Mouse (Mus musculus) liver, embryonic 11.5 days (tissue): ENCODE data around the gene Smyd1. TPM values are rescaled to one million over a fixed set of nuclear protein-coding genes. Genes with fewer than 3 reads are reported as not detected.
A peak's percentile ranks its signal among the peaks of the same experiment; 100 is the strongest.

Experiments
- ATAC-seq: fragments of 200-750 bp; cut with Nextera tagmentation; replicated peaks from 2 replicates; pipeline ENCODE4 v1.8.0; 2017; ENCODE audit warnings: moderate number of reproducible peaks, mild to moderate bottlenecking, moderate TSS enrichment, moderate library complexity; ENCODE audit not compliant: low FRiP score
- DNase-seq: peaks from one replicate; pipeline ENCODE4 v3.0.0-alpha.2; 2017; ENCODE audit warnings: low spot score
- H3K27ac ChIP-seq: fragments of 300-500 bp; sonication (generic); 2 replicates; pipeline ENCODE4 v1.5.1; 2014; ENCODE audit warnings: mild to moderate bottlenecking, low read depth, low read length, control low read depth
- H3K27me3 ChIP-seq: fragments of 300-500 bp; sonication (generic); replicated peaks from 2 replicates; pipeline ENCODE4 v1.6.1; 2014; ENCODE audit warnings: low read length, mixed read lengths; ENCODE audit not compliant: control insufficient read depth, insufficient read depth
- H3K36me3 ChIP-seq: fragments of 300-500 bp; sonication (generic); 2 replicates; pipeline ENCODE4 v1.6.1; 2014; ENCODE audit warnings: mild to moderate bottlenecking, low read length, moderate library complexity, mixed read lengths; ENCODE audit not compliant: control insufficient read depth, insufficient read depth
- H3K4me1 ChIP-seq: fragments of 300-500 bp; sonication (generic); replicated peaks from 2 replicates; pipeline ENCODE4 v1.6.1; 2014; ENCODE audit warnings: low read length, mixed read lengths; ENCODE audit not compliant: control insufficient read depth, insufficient read depth
- H3K4me2 ChIP-seq: fragments of 300-500 bp; sonication (generic); 2 replicates; pipeline ENCODE4 v1.6.1; 2014; ENCODE audit warnings: mild to moderate bottlenecking, control low read depth, moderate library complexity
- H3K4me3 ChIP-seq: fragments of 300-500 bp; sonication (generic); 2 replicates; pipeline ENCODE4 v1.5.1; 2014; ENCODE audit warnings: low read depth, low read length, control low read depth
- H3K9ac ChIP-seq: fragments of 300-500 bp; sonication (generic); 2 replicates; pipeline ENCODE4 v1.6.1; 2014; ENCODE audit warnings: low read depth, low read length, control low read depth
- H3K9me3 ChIP-seq: fragments of 300-500 bp; sonication (generic); 2 replicates; pipeline ENCODE4 v1.6.1; 2016; ENCODE audit warnings: low read length, inconsistent platforms, mixed read lengths; ENCODE audit not compliant: control insufficient read depth
- WGBS: fragments of 180-500 bp; shearing (Covaris S2); extraction: QIAGEN DNeasy Blood & Tissue Kit; methylation state at CpG from one replicate; pipeline ENCODE4 v1.1.7; 2014; 5-methylcytosine and 5-hydroxymethylcytosine counted together
- polyA plus RNA-seq: library from polyadenylated mRNA; unstranded; fragments of >200 nt; fragmentation: Nextera tagmentation; extraction: Ambion mirVana; gene quantifications from 2 replicates; pipeline ENCODE4 v1.2.1, GENCODE M21; 2014

Smyd1 gene
- polyA plus RNA-seq, 1 experiment from 2014 or later, result 1.6 TPM

GRCm38 (mm10) chr6:71224184-71224943 lies 97.7 kb downstream of the Smyd1 start:
- ATAC-seq, result no peak
- H3K4me1 ChIP-seq, result 0 out of 2 replicates have a peak, but pooled peaks cover 4% of the 10 kb centered on the region
- DNase-seq, result no peak
- no peaks in the 10 kb centered on the region for H3K9me3 ChIP-seq
- no peaks in the 10 kb centered on the region; the same call in 1 of the 2 replicates for H3K27me3 ChIP-seq
- no peak overlapping the region for H3K27ac ChIP-seq
- no peak overlapping the region for H3K4me2 ChIP-seq
- no peaks in the 10 kb centered on the region for H3K36me3 ChIP-seq
- H3K9ac ChIP-seq, result no peak overlapping the region
- H3K4me3 ChIP-seq, result no peak overlapping the region
- WGBS, result 57% methylated on average over 3 of the region's 3 CpGs

- Histone ChIP-seq H3K27me3 (no peaks in the 10 kb centered on the region; the same call in 1 of the 2 replicates), H3K4me3 (no peak overlapping the region), H3K9ac (no peak overlapping the region), H3K36me3 (no peaks in the 10 kb centered on the region), H3K4me2 (no peak overlapping the region), H3K9me3 (no peaks in the 10 kb centered on the region), H3K27ac (no peak overlapping the region), H3K4me1 (0 out of 2 replicates have a peak, but pooled peaks cover 4% of the 10 kb centered on the region)
- WGBS, result 74% methylated on average over 4 of the region's 4 CpGs
- ATAC-seq, result no peak
- DNase-seq, result no peak
Observed at GRCm38 (mm10) chr6:71221501-71221900, 100.5 kb downstream of the Smyd1 start.

- H3K4me3 ChIP-seq, result no peak overlapping the region
- DNase-seq (no peak), ATAC-seq (no peak)
- no peak overlapping the region for H3K4me2 ChIP-seq
- H3K4me1 ChIP-seq, result no peaks in the 10 kb centered on the region
- 94% methylated on average over 3 of the region's 3 CpGs for WGBS
- H3K27me3 ChIP-seq, result no peaks in the 10 kb centered on the region
- H3K36me3 ChIP-seq, result no peaks in the 10 kb centered on the region
- H3K9ac ChIP-seq, result no peak overlapping the region
- H3K9me3 ChIP-seq, result no peaks in the 10 kb centered on the region
- no peak overlapping the region for H3K27ac ChIP-seq
Observed at GRCm38 (mm10) chr6:71212471-71212870, 109.6 kb downstream of the Smyd1 start.

- Histone ChIP-seq H3K4me3 (no peak overlapping the region), H3K4me2 (no peak overlapping the region), H3K27ac (no peak overlapping the region), H3K9ac (no peak overlapping the region), H3K36me3 (no peaks in the 10 kb centered on the region), H3K4me1 (no peaks in the 10 kb centered on the region), H3K27me3 (no peaks in the 10 kb centered on the region), H3K9me3 (no peaks in the 10 kb centered on the region)
- no peak for DNase-seq
- 55% methylated on average over 7 of the region's 7 CpGs for WGBS
- no peak for ATAC-seq
Observed at GRCm38 (mm10) chr6:71211917-71212316, 110.1 kb downstream of the Smyd1 start.

GRCm38 (mm10) chr6:71208691-71209090 lies 113.3 kb downstream of the Smyd1 start:
- Histone ChIP-seq H3K27me3 (no peaks in the 10 kb centered on the region), H3K4me2 (no peak overlapping the region), H3K4me3 (no peak overlapping the region), H3K27ac (no peak overlapping the region), H3K9ac (no peak overlapping the region), H3K4me1 (no peaks in the 10 kb centered on the region), H3K9me3 (no peaks in the 10 kb centered on the region), H3K36me3 (no peaks in the 10 kb centered on the region)
- ATAC-seq (no peak), DNase-seq (no peak)
- WGBS, result 74% methylated on average over 2 of the region's 2 CpGs

- DNase-seq, result no peak
- 83% methylated on average over 8 of the region's 8 CpGs for WGBS
Observed at GRCm38 (mm10) chr6:71204166-71204565, 117.9 kb downstream of the Smyd1 start.

GRCm38 (mm10) chr6:71203674-71204073 lies 118.4 kb downstream of the Smyd1 start:
- H3K9ac ChIP-seq, result no peak overlapping the region
- 75% methylated on average over 5 of the region's 5 CpGs for WGBS

More at GRCm38 (mm10) chr6:71204166-71204565, 117.9 kb downstream of the Smyd1 start:
- no peak overlapping the region for H3K27ac ChIP-seq
- no peak for ATAC-seq
- no peaks in the 10 kb centered on the region for H3K9me3 ChIP-seq
- no peaks in the 10 kb centered on the region for H3K27me3 ChIP-seq
- H3K4me3 ChIP-seq, result no peak overlapping the region
- H3K9ac ChIP-seq, result no peak overlapping the region
- H3K36me3 ChIP-seq, result no peaks in the 10 kb centered on the region
- H3K4me2 ChIP-seq, result no peak overlapping the region
- H3K4me1 ChIP-seq, result no peaks in the 10 kb centered on the region

GRCm38 (mm10) chr6:71201925-71202324 lies 120.1 kb downstream of the Smyd1 start:
- no peak for DNase-seq

More at GRCm38 (mm10) chr6:71203674-71204073, 118.4 kb downstream of the Smyd1 start:
- H3K4me3 ChIP-seq, result no peak overlapping the region
- DNase-seq (no peak), ATAC-seq (no peak)
- no peak overlapping the region for H3K4me2 ChIP-seq
- H3K27ac ChIP-seq, result no peak overlapping the region
- no peaks in the 10 kb centered on the region for H3K36me3 ChIP-seq
- no peaks in the 10 kb centered on the region for H3K9me3 ChIP-seq
- H3K4me1 ChIP-seq, result no peaks in the 10 kb centered on the region
- H3K27me3 ChIP-seq, result no peaks in the 10 kb centered on the region

GRCm38 (mm10) chr6:71199612-71200011 lies 122.4 kb downstream of the Smyd1 start, which contains the start of gene Fabp1:
Gene Fabp1, plus strand, starts transcription at chr6:71199827.
- Histone ChIP-seq H3K9ac (no peak within 1 kb of the TSS), H3K4me3 (no peak within 1 kb of the TSS), H3K27ac (no peak within 1 kb of the TSS), H3K9me3 (no peaks in the 10 kb centered on the region), H3K36me3 (no peaks in the 10 kb centered on the region), H3K4me1 (no peaks in the 10 kb centered on the region), H3K27me3 (no peaks in the 10 kb centered on the region), H3K4me2 (0 out of 2 replicates have a peak within 1 kb of the TSS, but pooled peaks have one; percentile 8)
- WGBS, result 76% methylated on average over 4 of the region's 4 CpGs
- DNase-seq (no peak), ATAC-seq (no peak)

More at GRCm38 (mm10) chr6:71201925-71202324, 120.1 kb downstream of the Smyd1 start:
- no peaks in the 10 kb centered on the region for H3K27me3 ChIP-seq
- ATAC-seq, result no peak
- no peaks in the 10 kb centered on the region for H3K9me3 ChIP-seq
- 64% methylated on average over 5 of the region's 5 CpGs for WGBS
- H3K4me1 ChIP-seq, result no peaks in the 10 kb centered on the region
- H3K9ac ChIP-seq, result no peak overlapping the region
- H3K4me3 ChIP-seq, result no peak overlapping the region
- H3K4me2 ChIP-seq, result no peak overlapping the region
- no peaks in the 10 kb centered on the region for H3K36me3 ChIP-seq
- H3K27ac ChIP-seq, result no peak overlapping the region
